Mouse (Mus musculus): ENCODE data around the gene Sms.

GRCm38 (mm10) chrX:157449000-157449399 lies 43.1 kb downstream of the Sms start:
- no peak for TF ChIP-seq CTCF (IDR thresholded peaks at IDR 0.05; ENCODE audit: extremely low read depth, insufficient read depth, insufficient read length, insufficient replicate concordance)
- no peak for TF ChIP-seq POLR2A (IDR thresholded peaks at IDR 0.05; ENCODE audit: low read depth, low read length)
